Comparison of ENCODE assay signal across 19 mouse cellular contexts in the genomic region with DNA sequence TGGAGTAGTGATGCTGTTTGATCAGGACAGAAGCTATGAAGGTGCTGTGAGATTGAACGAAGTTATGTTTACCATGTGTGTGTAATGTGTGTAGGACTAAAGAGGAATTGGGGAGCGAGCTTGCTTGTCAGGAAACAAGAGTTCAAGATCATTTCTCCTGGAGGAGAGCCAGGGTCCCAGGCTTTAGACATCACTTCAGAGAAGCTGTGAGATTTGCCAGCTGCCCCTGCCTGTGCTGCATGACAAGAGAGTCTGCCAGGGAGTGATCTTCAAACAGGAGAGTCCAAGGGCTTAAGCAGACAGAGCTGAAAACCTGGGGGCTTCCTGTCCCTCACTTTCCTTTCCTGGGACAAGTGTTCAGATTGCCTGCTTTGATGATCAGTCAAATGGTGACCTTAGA.
DNase-seq lines count a peak whose midpoint lies in the region; ATAC-seq and TF ChIP-seq lines count a peak whose summit lies in the region.
"Had no signal": no experiment of that assay in that cellular context is flagged by ENCODE, and none has a peak within 500 bp of the region (broad histone marks: within the 10 kb centered on the region; RNA-seq: fewer than 3 reads in every experiment).

No protein-coding gene starts in this region.

- no peaks in the 10 kb centered on the region for H3K27me3 ChIP-seq in embryonic facial prominence, embryonic 14.5 days (replicated peaks; ENCODE audit: control insufficient read depth, insufficient read depth, low read length)
- no peaks in the 10 kb centered on the region for H3K27me3 ChIP-seq in embryonic facial prominence, embryonic 10.5 days (replicated peaks; ENCODE audit: low read depth, poor library complexity, severe bottlenecking)
- no peaks in the 10 kb centered on the region for H3K27me3 ChIP-seq in kidney, postnatal 0 days (ENCODE audit: insufficient read depth, low read length)
- H3K27me3 ChIP-seq in liver, adult 2 months (ENCODE audit: control insufficient read depth, insufficient read depth, low read length): no peaks in the 10 kb centered on the region
- H3K27me3 ChIP-seq in liver, embryonic 11.5 days (replicated peaks; ENCODE audit: control insufficient read depth, insufficient read depth, low read length): no peaks in the 10 kb centered on the region
- H3K27me3 ChIP-seq: forebrain, embryonic 12.5 days; heart, embryonic 15.5 days; hindbrain, embryonic 12.5 days; midbrain, embryonic 12.5 days had no signal

- WGBS in embryonic facial prominence, embryonic 14.5 days: 70% methylated on average over 2 of the region's 2 CpGs
- WGBS in embryonic facial prominence, embryonic 10.5 days: 86% methylated on average over 2 of the region's 2 CpGs
- 49% methylated on average over 2 of the region's 2 CpGs for WGBS in kidney, postnatal 0 days
- 64% methylated on average over 2 of the region's 2 CpGs for WGBS in liver, adult 2 months
- 73% methylated on average over 2 of the region's 2 CpGs for WGBS in liver, embryonic 11.5 days

- H3K4me1 ChIP-seq in embryonic facial prominence, embryonic 14.5 days (ENCODE audit: control insufficient read depth, insufficient read depth, low read length): no peaks in the 10 kb centered on the region
- no peaks in the 10 kb centered on the region for H3K4me1 ChIP-seq in embryonic facial prominence, embryonic 10.5 days
- no peaks in the 10 kb centered on the region for H3K4me1 ChIP-seq in kidney, postnatal 0 days (replicated peaks; ENCODE audit: insufficient read depth, low read length)
- no peaks in the 10 kb centered on the region for H3K4me1 ChIP-seq in liver, adult 2 months (ENCODE audit: control insufficient read depth, insufficient read depth, low read length)
- H3K4me1 ChIP-seq in liver, embryonic 11.5 days (replicated peaks; ENCODE audit: control insufficient read depth, insufficient read depth, low read length): no peaks in the 10 kb centered on the region
- H3K4me1 ChIP-seq: heart, embryonic 15.5 days; hindbrain, embryonic 12.5 days had no signal

- no peaks in the 10 kb centered on the region for H3K79me2 ChIP-seq in liver, adult 2 months (ENCODE audit: control insufficient read depth, insufficient read depth, low read length)

- H3K4me3 ChIP-seq in embryonic facial prominence, embryonic 14.5 days (ENCODE audit: low read depth, low read length): no peak overlapping the region
- no peak overlapping the region for H3K4me3 ChIP-seq in embryonic facial prominence, embryonic 10.5 days
- H3K4me3 ChIP-seq in kidney, postnatal 0 days (replicated peaks; ENCODE audit: low read depth, low read length): no peak overlapping the region
- no peak overlapping the region for H3K4me3 ChIP-seq in liver, adult 2 months (ENCODE audit: insufficient read depth, low read depth, low read length)
- H3K4me3 ChIP-seq in liver, embryonic 11.5 days (ENCODE audit: low read depth, low read length): no peak overlapping the region
- H3K4me3 ChIP-seq: forebrain, embryonic 12.5 days; heart, adult 2 months; heart, embryonic 15.5 days; hindbrain, embryonic 12.5 days; left cerebral cortex, adult 2 months; midbrain, embryonic 12.5 days had no signal

- no peaks in the 10 kb centered on the region for H3K9me3 ChIP-seq in embryonic facial prominence, embryonic 14.5 days (ENCODE audit: control insufficient read depth, low read length)
- no peaks in the 10 kb centered on the region for H3K9me3 ChIP-seq in embryonic facial prominence, embryonic 10.5 days
- no peaks in the 10 kb centered on the region for H3K9me3 ChIP-seq in kidney, postnatal 0 days (replicated peaks; ENCODE audit: low read length)
- H3K9me3 ChIP-seq in liver, embryonic 11.5 days (ENCODE audit: control insufficient read depth, low read length): no peaks in the 10 kb centered on the region
- H3K9me3 ChIP-seq: forebrain, embryonic 12.5 days; heart, embryonic 15.5 days; hindbrain, embryonic 12.5 days; midbrain, embryonic 12.5 days had no signal

- no peak for ATAC-seq in embryonic facial prominence, embryonic 14.5 days (ENCODE audit: low read depth)
- no peak for ATAC-seq in kidney, postnatal 0 days (replicated peaks; ENCODE audit: low FRiP score, low read depth)
- no peak for ATAC-seq in liver, embryonic 11.5 days (replicated peaks; ENCODE audit: low FRiP score)

- H3K4me2 ChIP-seq in embryonic facial prominence, embryonic 14.5 days (ENCODE audit: low read depth, low read length): no peak overlapping the region
- no peak overlapping the region for H3K4me2 ChIP-seq in kidney, postnatal 0 days (ENCODE audit: low read length)
- no peak overlapping the region for H3K4me2 ChIP-seq in liver, embryonic 11.5 days
- H3K4me2 ChIP-seq: forebrain, embryonic 12.5 days; heart, embryonic 15.5 days; hindbrain, embryonic 12.5 days; midbrain, embryonic 12.5 days had no signal

- H3K9ac ChIP-seq in embryonic facial prominence, embryonic 14.5 days (ENCODE audit: low read depth, low read length): no peak overlapping the region
- no peak overlapping the region for H3K9ac ChIP-seq in kidney, postnatal 0 days (ENCODE audit: low read depth, low read length)
- no peak overlapping the region for H3K9ac ChIP-seq in liver, adult 2 months (ENCODE audit: low read depth, low read length)
- H3K9ac ChIP-seq in liver, embryonic 11.5 days (ENCODE audit: low read depth, low read length): no peak overlapping the region
- H3K9ac ChIP-seq: forebrain, embryonic 12.5 days; heart, embryonic 15.5 days; hindbrain, embryonic 12.5 days; liver, embryonic 14.5 days; midbrain, embryonic 12.5 days had no signal

- peak; percentile 12 for DNase-seq in embryonic facial prominence, embryonic 14.5 days (ENCODE audit: low spot score)
- no peak for DNase-seq in embryonic facial prominence, embryonic 10.5 days (ENCODE audit: low spot score)
- peak; percentile 66 for DNase-seq in kidney, postnatal 0 days (ENCODE audit: low spot score)
- DNase-seq in kidney, adult 11 months: no peak
- DNase-seq in liver, adult 2 months (ENCODE audit: extremely low read depth, low read depth, low spot score): peak; percentile 13
- no peak for DNase-seq in liver, embryonic 11.5 days (ENCODE audit: low spot score)
- peak; percentile 7 to 30 for DNase-seq in lung, postnatal 4 days
- DNase-seq: B cell, adult 2 months; cerebellum, postnatal 36 days; gastrocnemius, postnatal 14 days; layer of hippocampus, adult 9-11 months; retina, postnatal 1 day had no signal

- TF ChIP-seq POLR2A in liver, adult 2 months (IDR thresholded peaks at IDR 0.05; ENCODE audit: extremely low read depth, insufficient read depth, low read length): no peak

- H3K36me3 ChIP-seq in embryonic facial prominence, embryonic 14.5 days (ENCODE audit: control insufficient read depth, insufficient read depth, low read length): no peaks in the 10 kb centered on the region
- H3K36me3 ChIP-seq in embryonic facial prominence, embryonic 10.5 days (replicated peaks): no peaks in the 10 kb centered on the region
- H3K36me3 ChIP-seq in kidney, postnatal 0 days (ENCODE audit: insufficient read depth, low read length): no peaks in the 10 kb centered on the region
- H3K36me3 ChIP-seq in liver, adult 2 months (ENCODE audit: control insufficient read depth, insufficient read depth, low read length): no peaks in the 10 kb centered on the region
- H3K36me3 ChIP-seq in liver, embryonic 11.5 days (ENCODE audit: control insufficient read depth, insufficient read depth, low read length): no peaks in the 10 kb centered on the region
- H3K36me3 ChIP-seq: forebrain, embryonic 12.5 days; heart, embryonic 15.5 days; hindbrain, embryonic 12.5 days; midbrain, embryonic 12.5 days had no signal

- no peak overlapping the region for H3K27ac ChIP-seq in embryonic facial prominence, embryonic 14.5 days (replicated peaks; ENCODE audit: low read depth, low read length)
- H3K27ac ChIP-seq in embryonic facial prominence, embryonic 10.5 days (replicated peaks): no peak overlapping the region
- H3K27ac ChIP-seq in kidney, postnatal 0 days: no peak overlapping the region
- no peak overlapping the region for H3K27ac ChIP-seq in liver, adult 2 months (replicated peaks; ENCODE audit: insufficient read depth, low read depth, low read length)
- no peak overlapping the region for H3K27ac ChIP-seq in liver, embryonic 11.5 days (ENCODE audit: low read depth, low read length)
- H3K27ac ChIP-seq: forebrain, embryonic 12.5 days; heart, adult 2 months; heart, embryonic 15.5 days; hindbrain, embryonic 12.5 days; left cerebral cortex, adult 2 months; liver, embryonic 14.5 days; midbrain, embryonic 12.5 days had no signal

- TF ChIP-seq CTCF in kidney, postnatal 0 days (IDR thresholded peaks at IDR 0.05; ENCODE audit: low read depth): no peak
- TF ChIP-seq CTCF in liver, adult 2 months (IDR thresholded peaks at IDR 0.05; ENCODE audit: low read depth, low read length): no peak

Comparison
In these comparisons a context has a peak if more than half of its experiments do, and no peak if none do; other contexts are left out.
1. DNase-seq: peak in embryonic facial prominence, embryonic 14.5 days (single experiment), kidney, postnatal 0 days (single experiment), liver, adult 2 months (single experiment) and lung, postnatal 4 days (2 of 2); none in embryonic facial prominence, embryonic 10.5 days (single experiment), kidney, adult 11 months (single experiment) and liver, embryonic 11.5 days (single experiment).